Mouse (Mus musculus) CH12.LX (cell line): ENCODE data around the gene Enpp4. TPM values are rescaled to one million over a fixed set of nuclear protein-coding genes. Genes with fewer than 3 reads are reported as not detected.

Source experiments
- DNase-seq: peaks from one replicate; pipeline ENCODE4 v3.0.0-alpha.2; 2013; ENCODE audit errors: extremely low read depth
- H3K27ac ChIP-seq: 2 replicates; pipeline ENCODE4 v1.5.1; 2012; ENCODE audit warnings: low read depth, mild to moderate bottlenecking, control low read depth, moderate library complexity; ENCODE audit not compliant: insufficient read depth
- H3K27me3 ChIP-seq: replicated peaks from 2 replicates; pipeline ENCODE3; 2012; ENCODE audit warnings: inconsistent platforms
- H3K36me3 ChIP-seq, 2 experiments: replicated peaks in 1 of 2; 2 replicates each; pipeline versions ENCODE3 to v1.6.1; 2012; ENCODE audit warnings: inconsistent platforms in 1 of 2, low read length in 1 of 2, mild to moderate bottlenecking in 1 of 2, mixed read lengths in 1 of 2, moderate library complexity in 1 of 2; ENCODE audit not compliant: control insufficient read depth in 1 of 2, insufficient read depth in 1 of 2
- H3K4me1 ChIP-seq, 2 experiments: 2 replicates each; pipeline ENCODE4 v1.6.1; 2012; ENCODE audit warnings: inconsistent platforms in 1 of 2, moderate library complexity in 1 of 2; ENCODE audit not compliant: insufficient read depth in 2 of 2, control insufficient read depth in 1 of 2
- H3K4me2 ChIP-seq: 2 replicates; pipeline ENCODE4 v1.6.1; 2012; ENCODE audit warnings: low read depth, mild to moderate bottlenecking, control low read depth; ENCODE audit not compliant: poor library complexity, insufficient read depth, severe bottlenecking
- H3K4me3 ChIP-seq, 3 experiments: fragments of 150-350 bp in 1 of 3; sonication (generic) in 1 of 3; replicated peaks in 1 of 3; 2 replicates each; pipeline versions ENCODE3 to v1.5.1; 2011 to 2012; ENCODE audit warnings: low read depth in 2 of 3, low read length in 2 of 3, mild to moderate bottlenecking in 2 of 3, moderate library complexity in 2 of 3, control low read depth in 1 of 3, improper control_type of control experiment in 1 of 3, inconsistent platforms in 1 of 3, mixed read lengths in 1 of 3; ENCODE audit not compliant: poor library complexity in 1 of 3
- H3K79me2 ChIP-seq: replicated peaks from 2 replicates; pipeline ENCODE4 v1.6.1; 2012; ENCODE audit warnings: mild to moderate bottlenecking, moderate library complexity; ENCODE audit not compliant: control insufficient read depth, poor library complexity, insufficient read depth, severe bottlenecking; ENCODE audit errors: extremely low read depth
- H3K9ac ChIP-seq: 2 replicates; pipeline ENCODE4 v1.6.1; 2012; ENCODE audit warnings: low read depth, mild to moderate bottlenecking, control low read depth, moderate library complexity; ENCODE audit not compliant: insufficient read depth
- H3K9me3 ChIP-seq: replicated peaks from 2 replicates; pipeline ENCODE3; 2012; ENCODE audit warnings: low read length, inconsistent platforms, mixed read lengths
- BHLHE40 ChIP-seq: IDR thresholded peaks from 2 replicates; pipeline ENCODE4 v1.6.1; 2011; ENCODE audit warnings: mild to moderate bottlenecking, low read depth, low read length, improper control_type of control experiment
- CHD2 ChIP-seq: IDR thresholded peaks from 2 replicates; pipeline ENCODE4 v1.6.1; 2011; ENCODE audit warnings: low read length, improper control_type of control experiment
- ELF1 ChIP-seq: IDR thresholded peaks from 2 replicates; pipeline ENCODE4 v1.6.1; 2014; ENCODE audit warnings: low read depth, mild to moderate bottlenecking, inconsistent platforms, low read length, improper control_type of control experiment
- EP300 ChIP-seq: IDR thresholded peaks from 2 replicates; pipeline ENCODE4 v1.6.1; 2011; ENCODE audit warnings: low read length, improper control_type of control experiment
- ETS1 ChIP-seq: conservative IDR thresholded peaks from 2 replicates; pipeline ENCODE4 v1.6.1; 2012; ENCODE audit warnings: low read depth, mild to moderate bottlenecking, inconsistent platforms, low read length, improper control_type of control experiment, moderate library complexity
- IRF4 ChIP-seq: IDR thresholded peaks from 2 replicates; pipeline ENCODE4 v1.6.1; 2014; ENCODE audit warnings: low read depth, mild to moderate bottlenecking, inconsistent platforms, low read length, improper control_type of control experiment
- MAFK ChIP-seq: IDR thresholded peaks from 2 replicates; pipeline ENCODE4 v1.6.1; 2011; ENCODE audit warnings: low read length, improper control_type of control experiment; ENCODE audit not compliant: insufficient replicate concordance
- MAX ChIP-seq: IDR thresholded peaks from 2 replicates; pipeline ENCODE4 v1.6.1; 2011; ENCODE audit warnings: low read length, improper control_type of control experiment
- MYC ChIP-seq: IDR thresholded peaks from 2 replicates; pipeline ENCODE4 v1.6.1; 2011; ENCODE audit warnings: low read depth, mild to moderate bottlenecking, improper control_type of control experiment, low read length
- SIN3A ChIP-seq: IDR thresholded peaks from 2 replicates; pipeline ENCODE4 v1.6.1; 2012; ENCODE audit warnings: low read length, improper control_type of control experiment, inconsistent platforms
- TBP ChIP-seq: conservative IDR thresholded peaks from 2 replicates; pipeline ENCODE4 v1.6.1; 2011; ENCODE audit warnings: low read depth, low read length, improper control_type of control experiment
- ZMIZ1 ChIP-seq: IDR thresholded peaks from 2 replicates; pipeline ENCODE4 v1.6.1; 2012; ENCODE audit warnings: low read depth, mild to moderate bottlenecking, inconsistent platforms, low read length, improper control_type of control experiment
- dilution Hi-C: fragments of 300-500 bp; cut with MboI; formaldehyde crosslinking; loops from 2 replicates; pipeline ENCODE4 v1.14.3; 2020; ENCODE audit warnings: low sequenced_read_pairs; ENCODE audit not compliant: extremely low pct_unique_long_range_greater_than_20kb, extremely low pct_ligation_motif_present
- in situ Hi-C: fragments of 300-500 bp; cut with MboI; formaldehyde crosslinking; loops from 3 replicates; pipeline ENCODE4 v1.14.3; 2019; ENCODE audit warnings: low sequenced_read_pairs, low pct_ligation_motif_present, low pct_unique_long_range_greater_than_20kb, mixed read lengths
- polyA plus RNA-seq: library from polyadenylated mRNA; unstranded; fragments of >175 nt; gene quantifications from 2 replicates; pipeline ENCODE4 v1.2.1, GENCODE M21; 2012; ENCODE audit warnings: low read depth; ENCODE audit not compliant: insufficient read length
- total RNA-seq, 2 experiments: library from RNA; depleted of rRNA; stranded (reverse); fragments of 300-350 nt in 1 of 2; fragments of >200 nt in 1 of 2; gene quantifications; 2 replicates each; pipeline ENCODE4 v1.2.3; 2012 to 2014

Gene Enpp4
- total and polyA plus RNA-seq, 3 experiments: 0.11 to 0.34 (median 0.16) TPM

- H3K27ac ChIP-seq: no peak overlapping the region
- H3K9me3 ChIP-seq: peaks cover 9% of the 10 kb centered on the region
- no peaks in the 10 kb centered on the region for H3K36me3 ChIP-seq
- no peaks in the 10 kb centered on the region for H3K79me2 ChIP-seq
- dilution Hi-C loops (no loop called here), in situ Hi-C loops (no loop called here)
- no peak overlapping the region for H3K9ac ChIP-seq
- TF ChIP-seq MYC (no peak), ELF1 (no peak), TBP (no peak), MAFK (no peak)
- H3K4me2 ChIP-seq: no peak overlapping the region
- no peak overlapping the region for H3K4me3 ChIP-seq
- peaks cover 81% of the 10 kb centered on the region for H3K27me3 ChIP-seq
- no peak for DNase-seq
- H3K4me1 ChIP-seq: peaks cover 4 to 7% of the 10 kb centered on the region in 2 experiments
Measured at GRCm38 (mm10) chr17:44057123-44057522, 48.5 kb downstream of the Enpp4 start.

GRCm38 (mm10) chr17:44053427-44053826, 52.2 kb downstream of the Enpp4 start:
- H3K9ac ChIP-seq: no peak overlapping the region
- H3K9me3 ChIP-seq: no peaks in the 10 kb centered on the region
- TF ChIP-seq ZMIZ1 (no peak), EP300 (peak; percentile 66; the same call in 1 of the 2 replicates), MAFK (peak; percentile 79), SIN3A (no peak), ETS1 (no peak), MAX (no peak), ELF1 (no peak), BHLHE40 (peak; percentile 72), CHD2 (no peak), IRF4 (peak; percentile 84)
- no peaks in the 10 kb centered on the region for H3K36me3 ChIP-seq
- no peak overlapping the region for H3K27ac ChIP-seq
- peaks cover 78% of the 10 kb centered on the region for H3K27me3 ChIP-seq
- peak; percentile 57 for DNase-seq
- no peaks in the 10 kb centered on the region for H3K79me2 ChIP-seq
- H3K4me3 ChIP-seq: no peak overlapping the region
- dilution Hi-C loops: no loop called here
- no peak overlapping the region for H3K4me2 ChIP-seq
- in situ Hi-C loops: no loop called here
- H3K4me1 ChIP-seq: peaks cover 4 to 7% of the 10 kb centered on the region in 2 experiments

Other genes starting within 250 kb of the Enpp4 start
- gene Enpp5, start 27.0 kb downstream of the Enpp4 start, total RNA-seq (2012; rRNA removed): not detected in 2 replicates
- not detected in 2 replicates for gene Enpp5, start 27.0 kb downstream of the Enpp4 start, total RNA-seq (2014; rRNA removed)
- not detected in 2 replicates for gene Enpp5, start 27.0 kb downstream of the Enpp4 start, polyA plus RNA-seq
- gene Clic5, start 82.8 kb upstream of the Enpp4 start, total RNA-seq (2012; rRNA removed): not detected in 2 replicates
- not detected in 2 replicates for gene Clic5, start 82.8 kb upstream of the Enpp4 start, total RNA-seq (2014; rRNA removed)
- not detected in 2 replicates for gene Clic5, start 82.8 kb upstream of the Enpp4 start, polyA plus RNA-seq